Mouse (Mus musculus): ENCODE data around the gene Dtymk. TPM values are rescaled to one million over a fixed set of nuclear protein-coding genes. Genes with fewer than 3 reads are reported as not detected.

Gene Dtymk
- polyA plus RNA-seq, 3 experiments from 2014 or later = 113 to 143 (median 119) TPM

Other genes starting within 250 kb of the Dtymk start
- gene Stk25, start 143.3 kb downstream of the Dtymk start, polyA plus RNA-seq (2017; shearing (Covaris generic)) = 10 to 100 TPM; 30.5 to 33.7 (median 32.4) TPM
- gene Bok, start 116.3 kb downstream of the Dtymk start, polyA plus RNA-seq (2017; shearing (Covaris generic)) = not detected
- 10 to 100 TPM; 57.6 to 85.3 (median 63.8) TPM for gene Atg4b, start 50.4 kb downstream of the Dtymk start, polyA plus RNA-seq (2017; shearing (Covaris generic))
- 10 to 100 TPM; 13.8 to 21.0 (median 19.3) TPM for gene Thap4, start 47.1 kb downstream of the Dtymk start, polyA plus RNA-seq (2017; shearing (Covaris generic))
- 10 to 100 TPM; 20.3 to 26.9 (median 22.1) TPM for gene Ing5, start 2.0 kb upstream of the Dtymk start, polyA plus RNA-seq (2017; shearing (Covaris generic))
- 10 to 100 TPM; 17.0 to 22.7 (median 19.8) TPM for gene D2hgdh, start 23.0 kb upstream of the Dtymk start, polyA plus RNA-seq (2017; shearing (Covaris generic))
- not detected for gene Gal3st2, start 59.4 kb upstream of the Dtymk start, polyA plus RNA-seq (2017; shearing (Covaris generic))
- not detected for gene Gal3st2b, start 116.4 kb upstream of the Dtymk start, polyA plus RNA-seq (2017; shearing (Covaris generic))
- gene Gal3st2c, start 188.6 kb upstream of the Dtymk start, polyA plus RNA-seq (2017; shearing (Covaris generic)) = under 1 TPM in 2 of 3 experiments, not detected in 1; 0.04 to 0.08 TPM
- gene Neu4, start 218.5 kb upstream of the Dtymk start, polyA plus RNA-seq (2017; shearing (Covaris generic)) = under 1 TPM in 1 of 3 experiments, not detected in 2; 0.33 TPM